Mouse (Mus musculus): Measurements from ENCODE around the gene Irf2.

Irf2 gene

GRCm38 (mm10) chr8:46875615-46876293 is 136.2 kb downstream of the Irf2 start:
- in situ Hi-C loops (cut with MboI, MseI) = no loop called here

GRCm38 (mm10) chr8:46881348-46881747 is 141.8 kb downstream of the Irf2 start:
- in situ Hi-C loops (cut with MboI, MseI) = no loop called here

- in situ Hi-C loops (cut with MboI, MseI) = no loop called here
Observed at GRCm38 (mm10) chr8:46881755-46882419, 142.4 kb downstream of the Irf2 start.

GRCm38 (mm10) chr8:46882743-46883142 is 143.2 kb downstream of the Irf2 start:
- in situ Hi-C loops (cut with MboI, MseI) = no loop called here

GRCm38 (mm10) chr8:46883232-46884000 is 143.9 kb downstream of the Irf2 start:
- in situ Hi-C loops (cut with MboI, MseI) = no loop called here

- in situ Hi-C loops (cut with MboI, MseI) = no loop called here
Observed at GRCm38 (mm10) chr8:46885786-46886185, 146.3 kb downstream of the Irf2 start.

- in situ Hi-C loops (cut with MboI, MseI) = no loop called here
Observed at GRCm38 (mm10) chr8:46886216-46886615, 146.7 kb downstream of the Irf2 start.

- in situ Hi-C loops (cut with MboI, MseI) = no loop called here
Observed at GRCm38 (mm10) chr8:46887396-46887795, 147.9 kb downstream of the Irf2 start.

GRCm38 (mm10) chr8:46888575-46888974 is 149.0 kb downstream of the Irf2 start:
- in situ Hi-C loops (cut with MboI, MseI) = no loop called here

GRCm38 (mm10) chr8:46890241-46890640 is 150.7 kb downstream of the Irf2 start:
- in situ Hi-C loops (cut with MboI, MseI) = no loop called here

- in situ Hi-C loops (cut with MboI, MseI) = no loop called here
Observed at GRCm38 (mm10) chr8:46892511-46893273, 153.2 kb downstream of the Irf2 start.

GRCm38 (mm10) chr8:46894385-46894784 is 154.9 kb downstream of the Irf2 start:
- in situ Hi-C loops (cut with MboI, MseI) = no loop called here

GRCm38 (mm10) chr8:46896005-46896404 is 156.5 kb downstream of the Irf2 start:
- in situ Hi-C loops (cut with MboI, MseI) = no loop called here

GRCm38 (mm10) chr8:46896704-46897103 is 157.2 kb downstream of the Irf2 start:
- in situ Hi-C loops (cut with MboI, MseI) = no loop called here

Measured in T-helper 2 cell (primary cell).